In the genomic region with DNA sequence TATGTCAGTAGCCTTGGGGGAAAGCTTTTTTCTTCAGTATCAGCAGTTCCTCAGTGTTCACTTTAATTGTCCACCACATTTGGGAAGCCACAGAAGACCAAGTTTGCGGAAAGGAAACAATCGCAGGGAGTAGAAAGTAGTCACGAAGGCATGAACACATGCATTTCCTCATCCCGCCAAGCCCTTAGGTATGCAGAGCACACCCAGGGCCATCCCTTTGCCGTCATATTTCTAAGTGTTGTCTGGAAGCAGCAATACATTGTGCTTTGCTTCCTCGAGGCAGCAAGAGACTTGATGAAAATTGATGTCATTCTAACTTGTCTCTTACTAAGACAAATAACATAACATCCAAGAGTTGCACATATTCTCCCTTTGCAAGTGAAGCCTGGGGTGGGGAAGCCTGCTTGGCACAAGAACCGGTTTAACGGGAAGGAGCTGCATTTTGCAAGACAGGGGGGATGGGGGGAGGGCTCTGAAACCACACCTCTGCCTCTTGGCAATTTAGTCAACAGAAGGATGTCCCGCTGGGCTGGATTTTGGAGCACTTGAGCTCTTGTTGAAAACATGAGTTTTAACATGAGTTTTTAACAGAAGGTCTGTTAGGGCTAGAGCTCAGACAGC, we compare ENCODE assay signal across 11 mouse cellular contexts.
DNase-seq lines count a peak whose midpoint lies in the region; ATAC-seq and TF ChIP-seq lines count a peak whose summit lies in the region.
"Had no signal": no experiment of that assay in that cellular context is flagged by ENCODE, and none has a peak within 500 bp of the region (broad histone marks: within the 10 kb centered on the region; RNA-seq: fewer than 3 reads in every experiment).

No protein-coding gene starts in this region.

- peak; percentile 2 for DNase-seq in adrenal gland, postnatal 25 days
- no peak for DNase-seq in adrenal gland, adult 18-20 months (ENCODE audit: low spot score in 2 of 2)
- DNase-seq in lung, adult 18-20 months: peak; percentile 5 to 29
- DNase-seq in lung, postnatal 25 days (ENCODE audit: low spot score): no peak
- peak; percentile 13 for DNase-seq in gastrocnemius, postnatal 14 days
- no peak for DNase-seq in midbrain, postnatal 0 days (ENCODE audit: low spot score)
- DNase-seq: kidney, postnatal 36 days had no signal

- intact Hi-C loops in gastrocnemius, postnatal 14 days (cut with DNase I; ENCODE audit: low total_unique reads): no loop called here

- 18% methylated on average over 9 of the region's 9 CpGs for WGBS in stomach, embryonic 16.5 days
- 42% methylated on average over 9 of the region's 9 CpGs for WGBS in midbrain, postnatal 0 days

- no peak overlapping the region for H3K4me3 ChIP-seq in stomach, embryonic 16.5 days (replicated peaks; ENCODE audit: low read length)
- no peak overlapping the region for H3K4me3 ChIP-seq in midbrain, postnatal 0 days (ENCODE audit: low read depth, low read length)
- H3K4me3 ChIP-seq: hindbrain, embryonic 15.5 days; limb, embryonic 13.5 days had no signal

- 0 out of 2 replicates have a peak overlapping the region, but pooled peaks have one; percentile 20 for H3K4me2 ChIP-seq in stomach, embryonic 16.5 days (ENCODE audit: low read depth, low read length)
- H3K4me2 ChIP-seq in midbrain, postnatal 0 days (ENCODE audit: low read depth, low read length, poor library complexity, severe bottlenecking): no peak overlapping the region
- H3K4me2 ChIP-seq: hindbrain, embryonic 15.5 days; limb, embryonic 13.5 days had no signal

- no peak overlapping the region for H3K27ac ChIP-seq in stomach, embryonic 16.5 days (ENCODE audit: low read length)
- H3K27ac ChIP-seq in midbrain, postnatal 0 days (ENCODE audit: low read depth, low read length): no peak overlapping the region
- H3K27ac ChIP-seq: hindbrain, embryonic 15.5 days; limb, embryonic 13.5 days had no signal

- H3K4me1 ChIP-seq in stomach, embryonic 16.5 days (ENCODE audit: control insufficient read depth, insufficient read depth, low read length): no peaks in the 10 kb centered on the region
- H3K4me1 ChIP-seq in midbrain, postnatal 0 days (ENCODE audit: insufficient read depth, low read length): no peaks in the 10 kb centered on the region
- H3K4me1 ChIP-seq: hindbrain, embryonic 15.5 days; limb, embryonic 13.5 days had no signal

- TF ChIP-seq CTCF in midbrain, postnatal 0 days (IDR thresholded peaks at IDR 0.05): no peak

- no peaks in the 10 kb centered on the region for H3K9me3 ChIP-seq in stomach, embryonic 16.5 days (replicated peaks; ENCODE audit: control insufficient read depth, low read length)
- H3K9me3 ChIP-seq in midbrain, postnatal 0 days (ENCODE audit: low read length): no peaks in the 10 kb centered on the region
- H3K9me3 ChIP-seq: hindbrain, embryonic 15.5 days; limb, embryonic 13.5 days had no signal

- ATAC-seq in stomach, embryonic 16.5 days (ENCODE audit: insufficient read depth, low FRiP score): peak; percentile 64; the same call in 1 of the 2 replicates
- no peak for ATAC-seq in megakaryocyte, adult 5-6 weeks (ENCODE audit: poor library complexity, severe bottlenecking)
- ATAC-seq in midbrain, postnatal 0 days (ENCODE audit: low FRiP score): no peak

- H3K36me3 ChIP-seq in stomach, embryonic 16.5 days (ENCODE audit: control insufficient read depth, insufficient read depth, low read length): no peaks in the 10 kb centered on the region
- no peaks in the 10 kb centered on the region for H3K36me3 ChIP-seq in midbrain, postnatal 0 days (ENCODE audit: insufficient read depth, low read length)
- H3K36me3 ChIP-seq: hindbrain, embryonic 15.5 days; limb, embryonic 13.5 days had no signal

- H3K9ac ChIP-seq in stomach, embryonic 16.5 days (ENCODE audit: low read length): no peak overlapping the region
- no peak overlapping the region for H3K9ac ChIP-seq in midbrain, postnatal 0 days (replicated peaks; ENCODE audit: low read length, poor library complexity, severe bottlenecking)
- H3K9ac ChIP-seq: hindbrain, embryonic 15.5 days; limb, embryonic 13.5 days had no signal

- no peaks in the 10 kb centered on the region for H3K27me3 ChIP-seq in stomach, embryonic 16.5 days (ENCODE audit: control insufficient read depth, insufficient read depth, low read length)
- no peaks in the 10 kb centered on the region for H3K27me3 ChIP-seq in midbrain, postnatal 0 days (ENCODE audit: insufficient read depth, low read length)
- H3K27me3 ChIP-seq: hindbrain, embryonic 15.5 days; limb, embryonic 13.5 days had no signal

Comparison
In these comparisons a context has a peak if more than half of its experiments do, and no peak if none do; other contexts are left out.
1. DNase-seq: peak in adrenal gland, postnatal 25 days (single experiment), lung, adult 18-20 months (2 of 2) and gastrocnemius, postnatal 14 days (single experiment); none in adrenal gland, adult 18-20 months (0 of 2), lung, postnatal 25 days (single experiment) and midbrain, postnatal 0 days (single experiment).